Mouse (Mus musculus) hematopoietic stem cell, adult 5-6 weeks (primary cell): ENCODE results near the gene Klc3. TPM values are rescaled to one million over a fixed set of nuclear protein-coding genes. Genes with fewer than 3 reads are reported as not detected.

ENCODE experiments used
- ATAC-seq, 2 experiments: fragments of 125-278 bp in 1 of 2; replicated peaks in 1 of 2; 2 replicates each; pipeline ENCODE4 v1.8.0; 2016 to 2017; ENCODE audit warnings: inconsistent platforms in 2 of 2, mild to moderate bottlenecking in 2 of 2, moderate number of reproducible peaks in 2 of 2, low read depth in 1 of 2, moderate TSS enrichment in 1 of 2; ENCODE audit not compliant: low FRiP score in 2 of 2, poor library complexity in 2 of 2, severe bottlenecking in 2 of 2, insufficient read depth in 1 of 2, low TSS enrichment in 1 of 2
- total RNA-seq: library from RNA; stranded (forward); fragments of 172-1452, 232-1000 nt; gene quantifications from 2 replicates; pipeline ENCODE4 v1.2.3, GENCODE M21; 2017

The Klc3 gene
- total RNA-seq, 1 experiment from 2014 or later = 1.5 TPM

DNA sequence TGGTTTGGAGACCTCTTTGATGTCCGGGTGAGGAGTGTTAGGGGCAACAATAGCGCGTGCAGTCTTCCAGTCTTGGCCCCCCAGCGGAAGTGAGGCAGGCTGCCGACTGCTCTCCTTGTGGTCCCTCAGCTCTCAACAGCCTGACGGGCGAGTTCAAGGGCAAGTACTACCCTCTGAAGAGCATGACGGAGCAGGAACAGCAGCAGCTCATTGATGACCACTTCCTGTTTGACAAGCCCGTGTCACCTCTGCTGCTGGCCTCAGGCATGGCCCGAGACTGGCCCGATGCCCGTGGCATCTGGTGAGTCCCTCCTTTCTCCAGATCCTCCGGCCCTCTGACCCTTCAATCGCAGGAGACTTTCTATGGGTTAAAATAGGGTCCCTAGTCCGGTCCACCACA lies 12.7 kb upstream of the Klc3 start:
- ATAC-seq = no peak

- ATAC-seq = no peak
Observed at GRCm38 (mm10) chr7:19413525-19413924, 9.6 kb upstream of the Klc3 start.

DNA sequence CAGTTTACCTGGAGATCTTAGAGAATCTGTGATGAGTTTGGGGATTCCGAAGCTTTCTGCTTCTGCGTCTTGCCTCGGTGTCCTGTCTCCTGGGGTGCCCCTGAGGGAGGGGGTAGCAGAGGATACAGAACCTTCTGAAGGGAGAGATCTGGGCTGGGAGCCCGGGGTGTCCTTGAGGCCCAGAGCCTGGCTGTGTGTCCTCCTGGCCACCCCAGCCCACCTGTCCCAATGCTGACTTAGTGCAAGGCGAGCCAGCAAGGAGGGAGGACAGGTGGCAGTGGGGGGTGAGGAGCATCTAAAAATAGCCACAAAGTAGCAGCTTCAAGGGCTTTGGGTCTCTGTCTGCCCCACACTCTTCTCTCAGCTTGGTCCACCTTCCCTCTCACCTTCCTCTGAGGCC lies 7.9 kb upstream of the Klc3 start:
- no peak for ATAC-seq

DNA sequence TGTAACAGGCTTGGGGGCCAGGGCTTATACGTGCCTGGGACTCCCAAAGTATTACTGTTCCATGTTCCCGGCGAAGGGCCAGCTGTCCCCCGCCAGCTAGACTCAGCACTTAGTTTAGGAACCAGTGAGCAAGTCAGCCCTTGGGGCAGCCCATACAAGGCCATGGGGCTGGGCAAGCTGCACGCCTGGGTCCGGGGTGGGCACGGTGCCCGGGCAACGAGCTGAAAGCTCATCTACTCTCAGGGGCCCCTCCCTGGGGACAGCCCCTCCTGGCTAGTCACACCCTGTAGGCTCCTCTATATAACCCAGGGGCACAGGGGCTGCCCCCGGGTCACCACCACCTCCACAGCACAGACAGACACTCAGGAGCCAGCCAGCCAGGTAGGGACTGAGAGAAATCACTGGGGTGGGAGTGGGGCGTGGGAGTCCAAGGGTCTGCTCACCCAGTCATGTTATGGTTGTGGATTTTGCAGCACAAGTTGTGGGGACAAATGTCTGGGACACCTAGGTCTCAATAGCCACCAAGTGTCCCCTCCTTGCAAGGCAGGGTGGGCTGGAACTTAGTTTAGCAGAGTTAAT lies 7.0 kb upstream of the Klc3 start:
- ATAC-seq = no peak

DNA sequence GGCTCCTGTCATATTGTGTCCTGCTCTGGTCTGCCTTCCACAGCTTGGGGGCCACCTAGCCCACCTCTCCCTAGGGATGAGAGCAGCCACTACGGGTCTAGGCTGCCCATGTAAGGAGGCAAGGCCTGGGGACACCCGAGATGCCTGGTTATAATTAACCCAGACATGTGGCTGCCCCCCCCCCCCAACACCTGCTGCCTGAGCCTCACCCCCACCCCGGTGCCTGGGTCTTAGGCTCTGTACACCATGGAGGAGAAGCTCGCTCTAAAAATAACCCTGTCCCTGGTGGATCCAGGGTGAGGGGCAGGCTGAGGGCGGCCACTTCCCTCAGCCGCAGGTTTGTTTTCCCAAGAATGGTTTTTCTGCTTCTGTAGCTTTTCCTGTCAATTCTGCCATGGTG lies 5.8 kb upstream of the Klc3 start:
- ATAC-seq = no peak

DNA sequence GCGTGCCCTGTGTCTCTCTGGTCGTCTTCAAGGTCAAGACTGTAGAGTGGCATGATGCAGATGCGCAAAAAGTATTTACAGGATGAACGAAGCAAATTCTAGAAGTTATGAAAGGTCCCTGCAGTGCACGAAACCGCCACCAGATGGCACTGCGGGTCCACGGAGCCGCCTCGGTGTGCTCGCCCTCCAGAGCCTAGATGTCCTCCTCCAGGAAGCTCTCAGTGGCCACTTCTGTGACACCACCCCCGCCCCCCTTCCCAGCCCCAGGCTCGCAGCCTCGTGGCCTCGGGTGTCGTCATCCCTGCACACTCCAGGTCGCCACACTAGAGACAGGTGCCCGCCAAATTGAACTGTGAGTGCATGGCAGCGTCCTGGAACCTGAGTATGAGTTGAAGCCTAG lies 1.5 kb upstream of the Klc3 start:
- ATAC-seq = peak; percentile 86

- no peak for ATAC-seq
Observed at GRCm38 (mm10) chr7:19404476-19404875, 572 bp upstream of the Klc3 start, which contains the start of gene Ckm. Gene Ckm (plus strand): TSS chr7:19404776.

DNA sequence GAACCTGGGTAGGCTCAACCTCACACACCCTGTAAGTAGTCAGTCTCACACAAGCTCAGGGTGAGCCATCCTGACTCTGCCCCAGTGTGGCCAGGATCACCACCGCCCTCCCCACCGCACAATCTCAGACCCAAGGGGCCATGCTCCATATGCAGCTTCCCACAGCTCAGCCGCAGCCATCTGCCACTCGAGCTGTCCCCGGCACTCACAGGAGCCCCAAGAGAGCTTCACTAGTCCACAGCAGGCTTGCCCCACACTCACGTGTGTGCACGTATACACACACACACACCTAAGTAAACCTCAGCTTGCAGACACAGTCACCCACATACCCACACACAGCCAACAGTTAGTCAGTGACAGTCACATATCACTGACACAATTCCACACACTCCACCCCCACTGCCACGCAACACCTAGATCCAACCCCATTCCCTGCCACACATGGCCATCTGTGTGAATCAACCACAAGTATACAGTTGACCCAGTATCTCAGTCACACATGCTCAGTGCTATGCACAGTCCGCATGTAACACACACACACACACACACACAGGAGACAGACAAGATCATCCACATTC lies 1.3 kb downstream of the Klc3 start:
- no peak for ATAC-seq

GRCm38 (mm10) chr7:19400946-19401345 lies 3.0 kb downstream of the Klc3 start:
- no peak for ATAC-seq

- peak; percentile 72 to 76 for ATAC-seq
Observed at GRCm38 (mm10) chr7:19399496-19400280, 4.2 kb downstream of the Klc3 start.

DNA sequence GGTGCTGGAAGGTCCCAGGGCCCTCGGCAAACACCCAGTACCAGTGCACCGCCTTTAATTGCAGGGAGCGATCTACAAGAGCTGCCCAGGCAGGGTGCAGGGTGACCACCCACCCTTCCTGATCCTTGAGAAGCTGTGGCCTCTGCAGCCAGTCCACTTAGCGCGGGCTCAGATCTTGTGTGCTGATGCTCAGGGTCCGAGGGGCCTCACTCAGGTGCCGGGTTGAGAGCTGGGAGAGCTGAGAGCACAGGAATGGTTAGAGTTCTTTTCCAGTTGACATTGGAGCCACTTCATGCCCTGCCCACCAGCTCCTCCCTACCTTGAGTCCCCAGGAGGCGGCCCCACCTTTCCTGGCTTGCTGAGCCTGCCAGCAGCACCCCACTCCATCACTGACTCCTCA lies 9.4 kb downstream of the Klc3 start:
- no peak for ATAC-seq

DNA sequence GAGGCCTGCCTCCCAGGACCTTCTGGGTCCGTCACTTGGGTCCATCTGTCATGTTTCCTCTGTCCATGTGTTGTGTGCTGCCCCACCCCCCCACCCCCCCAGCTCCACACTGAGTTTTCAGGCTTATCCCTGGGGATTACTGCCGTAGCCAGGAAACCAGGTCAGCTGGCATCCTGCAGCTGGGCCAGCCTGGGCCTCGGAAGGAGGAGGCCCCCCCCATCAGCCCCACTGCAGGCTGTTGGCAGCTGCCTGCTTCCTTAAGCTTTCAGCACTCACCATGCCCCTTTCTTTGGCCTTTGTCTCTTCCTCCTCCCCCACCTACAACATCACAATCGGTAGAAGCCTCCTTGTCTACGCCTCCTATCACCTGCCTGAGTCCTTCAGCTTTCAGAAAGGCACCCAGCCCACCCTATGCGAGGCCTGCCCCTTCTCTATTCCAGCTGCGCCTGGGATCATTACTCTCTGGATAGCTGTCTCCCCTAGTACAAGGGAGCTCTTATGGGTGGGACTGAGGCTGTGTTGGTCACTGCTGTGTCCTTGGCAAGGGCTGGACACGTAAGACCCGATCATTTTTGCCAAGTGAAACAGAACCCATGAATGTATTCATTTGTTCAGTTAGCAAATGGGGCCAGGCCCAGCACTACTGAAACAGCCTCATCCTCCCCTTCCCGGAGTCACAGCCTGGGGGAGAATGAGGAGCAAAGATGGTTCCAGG lies 15.0 kb downstream of the Klc3 start:
- ATAC-seq = no peak

GRCm38 (mm10) chr7:19383708-19384107 lies 20.2 kb downstream of the Klc3 start:
- no peak for ATAC-seq

- peak; percentile 18 to 58; a peak in 2 of 4 replicates for ATAC-seq
Observed at GRCm38 (mm10) chr7:19382166-19382541, 21.8 kb downstream of the Klc3 start.

- peak; percentile 97 to 100 for ATAC-seq
Observed at GRCm38 (mm10) chr7:19381377-19382165, 22.3 kb downstream of the Klc3 start, which contains the start of gene Ercc2. Gene Ercc2 (plus strand): TSS chr7:19382010.

DNA sequence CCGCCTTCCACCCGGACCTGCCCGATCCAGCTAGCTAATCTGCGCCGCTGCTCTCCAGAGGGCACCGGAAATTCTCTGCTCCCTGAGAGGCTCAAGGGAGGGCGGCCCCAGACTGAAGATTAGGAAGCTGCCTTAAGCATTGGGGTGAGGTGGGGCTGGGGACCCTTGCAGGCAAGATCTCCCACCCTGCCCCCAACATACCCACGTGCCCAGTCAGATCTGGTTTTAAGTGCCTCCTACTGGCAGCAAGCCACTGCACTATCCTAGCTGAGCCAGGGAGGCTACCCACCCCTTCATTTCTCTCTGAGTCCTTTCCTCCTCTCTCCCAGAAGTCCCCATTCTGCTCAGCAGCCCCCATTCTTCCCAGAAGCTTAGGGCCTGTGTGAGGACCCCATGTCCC lies 25.9 kb downstream of the Klc3 start:
- ATAC-seq = no peak

GRCm38 (mm10) chr7:19376019-19376418 lies 27.9 kb downstream of the Klc3 start:
- ATAC-seq = no peak
